Mouse (Mus musculus) limb, embryonic 13.5 days (tissue): ENCODE measurements around the gene Kif9. TPM values are rescaled to one million over a fixed set of nuclear protein-coding genes. Genes with fewer than 3 reads are reported as not detected.

Source experiments
- ATAC-seq: fragments of 200-750 bp; cut with Nextera tagmentation; 2 replicates; pipeline ENCODE4 v1.8.0; 2017; ENCODE audit warnings: low read depth, moderate number of reproducible peaks, moderate TSS enrichment; ENCODE audit not compliant: low FRiP score
- H3K27ac ChIP-seq: fragments of 300-500 bp; sonication (generic); 2 replicates; pipeline ENCODE4 v1.5.1; 2015; ENCODE audit warnings: inconsistent platforms, mild to moderate bottlenecking, moderate library complexity
- H3K27me3 ChIP-seq: fragments of 300-500 bp; sonication (generic); 2 replicates; pipeline ENCODE4 v1.6.1; 2015; ENCODE audit warnings: mild to moderate bottlenecking, inconsistent platforms
- H3K36me3 ChIP-seq: fragments of 300-500 bp; sonication (generic); 2 replicates; pipeline ENCODE4 v1.6.1; 2015; ENCODE audit warnings: inconsistent platforms, mild to moderate bottlenecking, moderate library complexity
- H3K4me1 ChIP-seq: fragments of 300-500 bp; sonication (generic); 2 replicates; pipeline ENCODE4 v1.6.1; 2015; ENCODE audit warnings: inconsistent platforms
- H3K4me2 ChIP-seq: fragments of 300-500 bp; sonication (generic); replicated peaks from 2 replicates; pipeline ENCODE4 v1.6.1; 2015; ENCODE audit warnings: inconsistent platforms, mild to moderate bottlenecking, moderate library complexity
- H3K4me3 ChIP-seq: fragments of 300-500 bp; sonication (generic); 2 replicates; pipeline ENCODE4 v1.5.1; 2015; ENCODE audit warnings: moderate library complexity, mild to moderate bottlenecking, inconsistent platforms
- H3K9ac ChIP-seq: fragments of 300-500 bp; sonication (generic); 2 replicates; pipeline ENCODE4 v1.6.1; 2015; ENCODE audit warnings: mild to moderate bottlenecking, inconsistent platforms
- H3K9me3 ChIP-seq: fragments of 300-500 bp; sonication (generic); 2 replicates; pipeline ENCODE4 v1.6.1; 2016; ENCODE audit warnings: inconsistent platforms
- WGBS: fragments of 180-500 bp; shearing (Covaris S2); methylation state at CpG from one replicate; pipeline ENCODE4 v1.1.7; 2015; 5-methylcytosine and 5-hydroxymethylcytosine counted together
- polyA plus RNA-seq: library from polyadenylated mRNA; unstranded; fragments of >200 nt; fragmentation: Nextera tagmentation; extraction: Ambion mirVana; gene quantifications from 2 replicates; pipeline ENCODE4 v1.2.1, GENCODE M21; 2015

Gene Kif9
- polyA plus RNA-seq, 1 experiment from 2014 or later, result 1.1 TPM

GRCm38 (mm10) chr9:110460884-110461815 lies 15.6 kb upstream of the Kif9 start:
- no peak for ATAC-seq
- Histone ChIP-seq H3K4me2 (no peak overlapping the region), H3K27ac (no peak overlapping the region), H3K9ac (no peak overlapping the region), H3K4me1 (no peaks in the 10 kb centered on the region), H3K4me3 (no peak overlapping the region), H3K9me3 (no peaks in the 10 kb centered on the region), H3K27me3 (no peaks in the 10 kb centered on the region), H3K36me3 (peaks cover 4% of the 10 kb centered on the region; the same call in 1 of the 2 replicates)
- 88% methylated on average over 18 of the region's 18 CpGs for WGBS

- Histone ChIP-seq H3K27me3 (no peaks in the 10 kb centered on the region), H3K4me1 (no peaks in the 10 kb centered on the region), H3K9ac (no peak overlapping the region), H3K36me3 (peaks cover 7% of the 10 kb centered on the region; the same call in 1 of the 2 replicates), H3K4me3 (no peak overlapping the region), H3K9me3 (no peaks in the 10 kb centered on the region), H3K27ac (no peak overlapping the region), H3K4me2 (no peak overlapping the region)
- WGBS, result 71% methylated on average over 7 of the region's 7 CpGs
- no peak for ATAC-seq
Measured at GRCm38 (mm10) chr9:110462321-110462720, 14.4 kb upstream of the Kif9 start.

- WGBS, result 91% methylated on average over 6 of the region's 6 CpGs
- peaks cover 6% of the 10 kb centered on the region; the same call in 1 of the 2 replicates for H3K36me3 ChIP-seq
- no peak for ATAC-seq
- no peaks in the 10 kb centered on the region for H3K27me3 ChIP-seq
- H3K9ac ChIP-seq, result no peak overlapping the region
- H3K9me3 ChIP-seq, result no peaks in the 10 kb centered on the region
- H3K27ac ChIP-seq, result no peak overlapping the region
- no peaks in the 10 kb centered on the region for H3K4me1 ChIP-seq
- no peak overlapping the region for H3K4me3 ChIP-seq
- no peak overlapping the region for H3K4me2 ChIP-seq
Measured at GRCm38 (mm10) chr9:110463983-110464591, 12.7 kb upstream of the Kif9 start.

- Histone ChIP-seq H3K4me2 (no peak overlapping the region), H3K9me3 (no peaks in the 10 kb centered on the region), H3K27ac (no peak overlapping the region), H3K27me3 (no peaks in the 10 kb centered on the region), H3K9ac (no peak overlapping the region), H3K4me3 (no peak overlapping the region), H3K4me1 (no peaks in the 10 kb centered on the region), H3K36me3 (peaks cover 6% of the 10 kb centered on the region)
- WGBS, result 91% methylated on average over 6 of the region's 6 CpGs
- ATAC-seq, result no peak
Measured at GRCm38 (mm10) chr9:110465336-110465735, 11.4 kb upstream of the Kif9 start.

- H3K4me1 ChIP-seq, result no peaks in the 10 kb centered on the region
- peaks cover 6% of the 10 kb centered on the region for H3K36me3 ChIP-seq
- no peak overlapping the region for H3K4me3 ChIP-seq
- H3K4me2 ChIP-seq, result no peak overlapping the region
- no peak for ATAC-seq
- H3K27me3 ChIP-seq, result no peaks in the 10 kb centered on the region
- no peaks in the 10 kb centered on the region for H3K9me3 ChIP-seq
- WGBS, result 85% methylated on average over 3 of the region's 3 CpGs
- no peak overlapping the region for H3K27ac ChIP-seq
- no peak overlapping the region for H3K9ac ChIP-seq
Measured at GRCm38 (mm10) chr9:110466179-110466578, 10.6 kb upstream of the Kif9 start.

- ATAC-seq, result no peak
- peaks cover 24% of the 10 kb centered on the region for H3K27me3 ChIP-seq
- no peak overlapping the region for H3K27ac ChIP-seq
- H3K4me3 ChIP-seq, result no peak overlapping the region
- no peaks in the 10 kb centered on the region for H3K9me3 ChIP-seq
- H3K4me1 ChIP-seq, result peaks cover 13% of the 10 kb centered on the region
- WGBS, result 50% methylated on average over 11 of the region's 11 CpGs
- H3K9ac ChIP-seq, result no peak overlapping the region
- H3K36me3 ChIP-seq, result no peaks in the 10 kb centered on the region
- H3K4me2 ChIP-seq, result no peak overlapping the region
Measured at GRCm38 (mm10) chr9:110477951-110478350, 1.2 kb downstream of the Kif9 start.

- no peak overlapping the region for H3K9ac ChIP-seq
- peaks cover 29% of the 10 kb centered on the region for H3K27me3 ChIP-seq
- no peaks in the 10 kb centered on the region for H3K36me3 ChIP-seq
- H3K4me1 ChIP-seq, result peaks cover 13% of the 10 kb centered on the region
- WGBS, result 68% methylated on average over 4 of the region's 4 CpGs
- H3K9me3 ChIP-seq, result no peaks in the 10 kb centered on the region
- no peak overlapping the region for H3K4me2 ChIP-seq
- no peak overlapping the region for H3K4me3 ChIP-seq
- ATAC-seq, result no peak
- no peak overlapping the region for H3K27ac ChIP-seq
Measured at GRCm38 (mm10) chr9:110478639-110479038, 1.9 kb downstream of the Kif9 start.

GRCm38 (mm10) chr9:110488841-110489240 lies 12.1 kb downstream of the Kif9 start:
- WGBS, result 65% methylated on average over 4 of the region's 4 CpGs
- H3K27me3 ChIP-seq, result no peaks in the 10 kb centered on the region
- no peak overlapping the region for H3K4me3 ChIP-seq
- H3K27ac ChIP-seq, result no peak overlapping the region
- ATAC-seq, result no peak
- H3K9ac ChIP-seq, result no peak overlapping the region; the same call in 1 of the 2 replicates
- H3K9me3 ChIP-seq, result peaks cover 7% of the 10 kb centered on the region
- H3K4me1 ChIP-seq, result no peaks in the 10 kb centered on the region
- no peaks in the 10 kb centered on the region for H3K36me3 ChIP-seq
- H3K4me2 ChIP-seq, result no peak overlapping the region

- no peak overlapping the region for H3K27ac ChIP-seq
- peaks cover 7% of the 10 kb centered on the region for H3K9me3 ChIP-seq
- H3K4me3 ChIP-seq, result no peak overlapping the region
- no peak overlapping the region for H3K9ac ChIP-seq
- no peak for ATAC-seq
- no peaks in the 10 kb centered on the region for H3K4me1 ChIP-seq
- 57% methylated on average over 5 of the region's 5 CpGs for WGBS
- no peaks in the 10 kb centered on the region for H3K27me3 ChIP-seq
- H3K36me3 ChIP-seq, result no peaks in the 10 kb centered on the region
- H3K4me2 ChIP-seq, result no peak overlapping the region
Measured at GRCm38 (mm10) chr9:110490913-110491312, 14.2 kb downstream of the Kif9 start.

GRCm38 (mm10) chr9:110525737-110526136 lies 49.0 kb downstream of the Kif9 start:
- no peak overlapping the region for H3K4me2 ChIP-seq
- no peak for ATAC-seq
- H3K9me3 ChIP-seq, result no peaks in the 10 kb centered on the region
- no peak overlapping the region for H3K27ac ChIP-seq
- H3K27me3 ChIP-seq, result no peaks in the 10 kb centered on the region
- WGBS, result 46% methylated on average over 2 of the region's 2 CpGs
- H3K4me1 ChIP-seq, result 0 out of 2 replicates have a peak, but pooled peaks cover 2% of the 10 kb centered on the region
- H3K9ac ChIP-seq, result no peak overlapping the region
- no peak overlapping the region for H3K4me3 ChIP-seq
- H3K36me3 ChIP-seq, result no peaks in the 10 kb centered on the region

GRCm38 (mm10) chr9:110529002-110529737 lies 52.4 kb downstream of the Kif9 start:
- 47% methylated on average over 9 of the region's 9 CpGs for WGBS
- no peaks in the 10 kb centered on the region for H3K9me3 ChIP-seq
- H3K27ac ChIP-seq, result no peak overlapping the region
- H3K4me2 ChIP-seq, result no peak overlapping the region
- no peak for ATAC-seq
- H3K4me3 ChIP-seq, result no peak overlapping the region
- H3K36me3 ChIP-seq, result no peaks in the 10 kb centered on the region
- H3K9ac ChIP-seq, result no peak overlapping the region
- no peaks in the 10 kb centered on the region for H3K27me3 ChIP-seq
- H3K4me1 ChIP-seq, result peaks cover 14% of the 10 kb centered on the region

- Histone ChIP-seq H3K9me3 (no peaks in the 10 kb centered on the region), H3K4me3 (no peak overlapping the region), H3K9ac (no peak overlapping the region), H3K27ac (no peak overlapping the region), H3K36me3 (no peaks in the 10 kb centered on the region), H3K4me1 (peaks cover 28% of the 10 kb centered on the region), H3K4me2 (no peak overlapping the region; the same call in 1 of the 2 replicates), H3K27me3 (no peaks in the 10 kb centered on the region)
- WGBS, result 72% methylated on average over 3 of the region's 3 CpGs
- ATAC-seq, result no peak
Measured at GRCm38 (mm10) chr9:110530650-110531049, 53.9 kb downstream of the Kif9 start.
